Mouse (Mus musculus) intestine, postnatal 0 days (tissue): ENCODE measurements around the gene Actrt3. TPM values are rescaled to one million over a fixed set of nuclear protein-coding genes. Genes with fewer than 3 reads are reported as not detected.
"Not testable (repeated sequence)": the region's sequence is repeated elsewhere in the genome, so short reads cannot be mapped to it uniquely, and the experiment has no call there.

ENCODE experiments used
- ATAC-seq: fragments of 200-750 bp; cut with Nextera tagmentation; 2 replicates; pipeline ENCODE4 v1.8.0; 2017; ENCODE audit warnings: mild to moderate bottlenecking, moderate TSS enrichment, moderate library complexity
- H3K27ac ChIP-seq: fragments of 300-500 bp; sonication (generic); 2 replicates; pipeline ENCODE4 v1.5.1; 2014; ENCODE audit warnings: mild to moderate bottlenecking, low read depth, low read length, moderate library complexity
- H3K27me3 ChIP-seq: fragments of 300-500 bp; sonication (generic); replicated peaks from 2 replicates; pipeline ENCODE4 v1.6.1; 2014; ENCODE audit warnings: low read length, mixed read lengths; ENCODE audit not compliant: control insufficient read depth, insufficient read depth
- H3K36me3 ChIP-seq: fragments of 300-500 bp; sonication (generic); 2 replicates; pipeline ENCODE4 v1.6.1; 2014; ENCODE audit warnings: mild to moderate bottlenecking, moderate library complexity; ENCODE audit not compliant: control insufficient read depth, insufficient read depth
- H3K4me1 ChIP-seq: fragments of 300-500 bp; sonication (generic); replicated peaks from 2 replicates; pipeline ENCODE4 v1.6.1; 2014; ENCODE audit warnings: antibody characterized with exemption, low read length, mixed read lengths; ENCODE audit not compliant: control insufficient read depth, insufficient read depth
- H3K4me2 ChIP-seq: fragments of 300-500 bp; sonication (generic); replicated peaks from 2 replicates; pipeline ENCODE4 v1.6.1; 2014; ENCODE audit warnings: low read depth, mild to moderate bottlenecking, moderate library complexity
- H3K4me3 ChIP-seq: fragments of 300-500 bp; sonication (generic); 2 replicates; pipeline ENCODE4 v1.5.1; 2014; ENCODE audit warnings: low read depth, low read length
- H3K9ac ChIP-seq: fragments of 300-500 bp; sonication (generic); 2 replicates; pipeline ENCODE4 v1.6.1; 2014; ENCODE audit warnings: mild to moderate bottlenecking, low read depth, low read length
- H3K9me3 ChIP-seq: fragments of 300-500 bp; sonication (generic); 2 replicates; pipeline ENCODE4 v1.6.1; 2016; ENCODE audit warnings: mixed run types; ENCODE audit not compliant: control insufficient read depth
- CTCF ChIP-seq: sonication (generic); IDR thresholded peaks from 2 replicates; pipeline ENCODE4 v1.5.1; 2016; ENCODE audit warnings: low read depth, mild to moderate bottlenecking, control low read depth, antibody characterized with exemption, moderate library complexity
- WGBS: fragments of 180-500 bp; shearing (Covaris S2); extraction: QIAGEN DNeasy Blood & Tissue Kit; methylation state at CpG from one replicate; pipeline ENCODE4 v1.1.7; 2014; 5-methylcytosine and 5-hydroxymethylcytosine counted together
- polyA plus RNA-seq: library from polyadenylated mRNA; unstranded; fragments of >200 nt; fragmentation: Nextera tagmentation; extraction: Ambion mirVana; gene quantifications from 2 replicates; pipeline ENCODE4 v1.2.1, GENCODE M21; 2015

Gene Actrt3
- polyA plus RNA-seq, 1 experiment from 2014 or later: 0.12 TPM

DNA sequence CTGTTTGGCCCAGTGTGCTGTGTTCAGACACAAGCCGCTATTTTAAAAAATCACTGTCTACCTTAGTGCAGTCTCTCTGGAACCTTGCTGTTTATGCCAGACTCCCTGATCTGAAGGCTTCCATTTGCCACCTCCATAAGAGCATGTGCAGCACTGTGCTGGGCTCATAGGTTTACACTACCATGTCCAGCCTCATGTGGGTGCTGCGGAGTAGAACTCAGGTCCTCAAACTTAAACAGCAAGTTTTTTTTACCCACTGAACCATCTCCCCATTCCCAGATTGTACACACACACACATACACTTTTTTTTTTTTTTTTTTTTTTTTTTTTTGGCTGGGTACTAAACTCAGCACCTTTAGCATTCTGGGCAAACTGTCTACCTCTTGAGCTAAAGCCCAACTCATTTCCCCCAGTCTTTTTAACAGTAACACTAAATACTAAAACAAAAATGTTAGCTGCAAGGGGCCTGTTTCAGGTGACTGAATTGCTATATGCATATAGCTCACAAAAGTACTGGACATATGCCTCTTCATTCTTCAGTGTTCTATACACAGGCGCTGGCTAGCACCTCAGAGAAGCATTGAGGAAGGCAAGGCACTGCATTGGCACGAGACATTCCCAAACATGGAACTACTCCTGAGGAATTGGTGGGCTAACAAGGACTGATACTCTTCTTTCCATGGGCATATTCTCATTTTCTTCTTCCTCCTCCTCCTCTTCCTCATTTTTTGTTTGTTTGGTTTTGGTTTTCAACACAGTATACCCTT is 5.8 kb downstream of the Actrt3 start:
- 0 out of 2 replicates have a peak, but pooled peaks have one; percentile 12 for ATAC-seq

DNA sequence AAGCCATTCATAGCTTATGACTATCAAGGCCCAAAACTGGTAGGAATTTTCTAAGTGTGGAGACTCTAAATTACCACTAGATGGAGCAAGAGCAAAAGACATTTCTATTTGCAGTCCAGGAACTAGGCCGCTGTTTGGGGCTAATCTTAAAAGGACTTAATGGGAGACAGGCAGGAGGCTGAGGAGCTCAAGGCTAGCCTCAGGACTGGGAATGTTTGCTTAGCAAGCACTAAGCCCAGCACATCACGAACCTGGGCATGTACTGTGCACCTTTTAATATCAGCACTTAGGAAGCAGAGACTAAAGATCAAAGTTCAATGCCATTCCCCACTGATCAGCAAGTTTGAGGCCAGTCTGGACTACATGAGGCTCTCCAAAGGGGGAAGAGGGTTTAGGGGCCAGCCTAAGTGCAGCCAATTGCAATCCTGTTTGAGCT is 7.3 kb downstream of the Actrt3 start:
- Histone ChIP-seq H3K4me3 (no peak overlapping the region), H3K27me3 (no peaks in the 10 kb centered on the region), H3K4me2 (no peak overlapping the region), H3K27ac (peak overlapping the region; percentile 77), H3K4me1 (no peaks in the 10 kb centered on the region), H3K9ac (no peak overlapping the region), H3K9me3 (no peaks in the 10 kb centered on the region), H3K36me3 (no peaks in the 10 kb centered on the region)
- peak; percentile 91 for ATAC-seq
- 0% methylated on average over 2 of the region's 2 CpGs for WGBS
- peak; percentile 85 for TF ChIP-seq CTCF

More for the DNA sequence above, 5.8 kb downstream of the Actrt3 start:
- no peak overlapping the region for H3K4me2 ChIP-seq
- TF ChIP-seq CTCF: peak; percentile 54
- H3K4me3 ChIP-seq: no peak overlapping the region
- H3K27me3 ChIP-seq: no peaks in the 10 kb centered on the region
- 0 out of 2 replicates have a peak overlapping the region, but pooled peaks have one; percentile 77 for H3K27ac ChIP-seq
- H3K9me3 ChIP-seq: no peaks in the 10 kb centered on the region
- H3K9ac ChIP-seq: no peak overlapping the region
- no peaks in the 10 kb centered on the region for H3K4me1 ChIP-seq
- WGBS: 73% methylated on average over 4 of the region's 4 CpGs
- no peaks in the 10 kb centered on the region for H3K36me3 ChIP-seq

DNA sequence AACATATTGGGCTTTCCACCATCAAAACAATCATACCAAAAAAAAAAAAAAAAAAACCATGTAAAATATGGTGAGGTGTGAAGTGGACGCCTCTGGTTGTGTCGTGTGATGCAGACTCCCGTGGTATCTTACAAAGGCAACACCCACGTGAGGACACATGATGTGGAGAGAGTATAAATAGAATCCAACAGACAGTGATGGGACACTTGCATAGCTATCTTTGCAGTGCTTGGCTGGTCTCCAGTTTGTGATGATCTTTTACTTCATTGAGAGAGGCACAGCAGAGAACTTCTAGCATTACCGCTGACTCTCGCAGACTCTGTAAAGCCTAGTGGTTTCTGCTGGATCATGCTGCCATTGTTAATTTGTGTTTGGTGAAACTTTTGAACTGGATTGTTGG is 10.9 kb downstream of the Actrt3 start:
- H3K9ac ChIP-seq: no peak overlapping the region
- H3K27ac ChIP-seq: no peak overlapping the region
- no peaks in the 10 kb centered on the region for H3K9me3 ChIP-seq
- no peak overlapping the region for H3K4me3 ChIP-seq
- H3K4me2 ChIP-seq: no peak overlapping the region
- no peaks in the 10 kb centered on the region for H3K27me3 ChIP-seq
- 81% methylated on average over 6 of the region's 6 CpGs for WGBS
- H3K4me1 ChIP-seq: no peaks in the 10 kb centered on the region
- no peaks in the 10 kb centered on the region for H3K36me3 ChIP-seq
- no peak for ATAC-seq
- no peak for TF ChIP-seq CTCF

DNA sequence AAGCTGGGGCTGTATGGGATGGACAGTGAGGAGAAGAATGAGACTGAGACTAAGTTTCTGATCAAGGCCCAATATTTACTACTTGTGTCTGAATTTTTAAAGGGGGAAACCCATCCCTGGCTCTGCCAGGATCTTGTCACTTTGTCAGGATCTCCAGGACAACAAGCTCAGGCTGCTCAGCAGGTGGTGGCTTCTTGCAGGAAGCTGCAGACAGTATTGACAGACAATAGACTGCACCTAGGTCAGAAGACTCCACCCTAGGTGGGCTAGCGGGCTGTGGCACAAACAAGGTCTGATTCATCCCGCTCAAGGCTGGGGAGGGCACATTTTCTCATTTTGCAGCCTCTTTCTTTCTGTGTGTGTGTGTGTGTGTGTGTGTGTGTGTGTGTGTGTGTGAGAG is 26.2 kb downstream of the Actrt3 start:
- H3K36me3 ChIP-seq: no peaks in the 10 kb centered on the region
- no peak overlapping the region for H3K4me2 ChIP-seq
- no peak overlapping the region for H3K4me3 ChIP-seq
- H3K9ac ChIP-seq: no peak overlapping the region
- no peaks in the 10 kb centered on the region for H3K9me3 ChIP-seq
- H3K27ac ChIP-seq: no peak overlapping the region
- WGBS: 15% methylated on average over 2 of the region's 2 CpGs
- H3K4me1 ChIP-seq: no peaks in the 10 kb centered on the region
- H3K27me3 ChIP-seq: no peaks in the 10 kb centered on the region
- no peak for ATAC-seq
- no peak for TF ChIP-seq CTCF

DNA sequence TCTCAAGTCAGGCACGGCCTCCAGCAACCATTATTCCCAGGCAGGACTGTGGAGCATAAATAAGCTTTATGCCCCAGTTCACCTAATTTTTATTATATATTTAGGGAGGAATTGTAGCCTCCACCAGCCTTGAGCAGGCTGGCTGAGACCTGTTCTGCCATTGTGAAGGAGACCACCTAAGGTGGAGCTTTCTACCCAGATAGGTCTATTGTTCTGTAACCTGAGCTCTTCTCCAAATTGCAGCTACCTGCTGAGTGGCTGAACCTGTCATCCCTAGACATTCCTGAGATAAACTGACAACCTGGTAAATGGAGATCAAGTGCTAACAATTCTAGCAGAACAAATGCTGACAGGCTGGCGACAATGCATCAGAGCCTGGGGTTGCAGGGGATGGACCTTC is 33.4 kb downstream of the Actrt3 start:
- not testable (repeated sequence) for H3K4me2 ChIP-seq, ATAC-seq

DNA sequence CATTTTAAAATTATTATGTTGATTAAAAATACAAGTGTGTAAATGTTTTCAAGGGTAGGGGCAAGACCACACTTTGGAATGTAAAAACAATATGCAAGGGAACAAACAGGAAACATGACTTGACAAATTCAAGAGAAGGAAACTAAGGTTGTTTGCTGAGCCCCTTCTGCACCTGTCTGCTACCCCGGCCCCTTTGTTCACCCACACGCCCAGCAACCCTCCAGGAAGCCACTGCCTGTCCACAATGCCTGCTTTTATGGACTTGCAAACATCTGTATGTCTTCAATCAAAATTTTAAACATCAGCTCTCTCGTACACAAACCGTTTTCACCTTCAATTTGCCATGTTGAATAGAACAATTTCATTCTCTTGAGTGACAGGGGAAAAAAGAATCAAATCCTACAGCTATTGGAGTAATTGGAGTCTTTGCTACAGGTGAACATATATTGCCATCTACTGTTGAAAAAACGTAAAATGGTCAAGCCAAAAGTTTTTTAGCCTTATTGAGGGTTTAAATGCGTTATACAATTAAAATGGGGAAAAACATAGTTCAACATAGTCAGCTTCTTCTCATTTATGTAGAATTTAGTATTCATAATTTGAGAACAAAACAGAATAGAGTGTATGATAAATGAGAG is 38.9 kb downstream of the Actrt3 start:
- Histone ChIP-seq H3K9me3 (no peaks in the 10 kb centered on the region), H3K9ac (no peak overlapping the region), H3K27ac (no peak overlapping the region), H3K4me2 (no peak overlapping the region), H3K27me3 (no peaks in the 10 kb centered on the region), H3K4me1 (no peaks in the 10 kb centered on the region), H3K36me3 (no peaks in the 10 kb centered on the region), H3K4me3 (no peak overlapping the region)
- ATAC-seq: no peak
- 43% methylated on average over 6 of the region's 6 CpGs for WGBS
- TF ChIP-seq CTCF: peak; percentile 64

More for the DNA sequence above, 33.4 kb downstream of the Actrt3 start:
- 60% methylated on average over 1 of the region's 2 CpGs for WGBS
- H3K4me3 ChIP-seq, H3K36me3 ChIP-seq, H3K27ac ChIP-seq, H3K9ac ChIP-seq, H3K9me3 ChIP-seq, H3K4me1 ChIP-seq, H3K27me3 ChIP-seq: not testable (repeated sequence)
